ENCODE assay signal across 8 mouse cellular contexts in genomic region chr16:81200201-81201071, GRCm38 (mm10). TPM values are rescaled to one million over a fixed set of nuclear protein-coding genes. Genes with fewer than 3 reads are reported as not detected.
A peak's percentile ranks its signal among the peaks of the same experiment; 100 is the strongest.
DNase-seq lines count a peak whose midpoint lies in the region; ATAC-seq lines count a peak whose summit lies in the region.

Gene Ncam2, plus strand, starts transcription at chr16:81200697.

- H3K36me3 ChIP-seq in intestine, embryonic 15.5 days: no peaks in the 10 kb centered on the region

- intact Hi-C loops in gastrocnemius, postnatal 36 days (cut with DNase I): no loop called here
- intact Hi-C loops in left cerebral cortex, postnatal 25 days (cut with DNase I): loop anchor here (2.0 to 10.0 kb wide), 3 partner anchors 84 to 1734 kb away; no protein-coding TSS in a partner anchor

- WGBS in intestine, embryonic 15.5 days: under 1% methylated on average over 52 of the region's 70 CpGs

- H3K4me2 ChIP-seq in intestine, embryonic 15.5 days (replicated peaks): peak within 1 kb of the TSS; percentile 89

- H3K27ac ChIP-seq in intestine, embryonic 15.5 days: no peak within 1 kb of the TSS

- H3K27me3 ChIP-seq in intestine, embryonic 15.5 days (replicated peaks): no peaks in the 10 kb centered on the region

- no peaks in the 10 kb centered on the region for H3K9me3 ChIP-seq in intestine, embryonic 15.5 days

- peak within 1 kb of the TSS; percentile 57 for H3K4me3 ChIP-seq in intestine, embryonic 15.5 days (replicated peaks)

- H3K4me1 ChIP-seq in intestine, embryonic 15.5 days (replicated peaks): no peaks in the 10 kb centered on the region

- ATAC-seq in intestine, embryonic 15.5 days: peak; percentile 96
- peak; percentile 59 for ATAC-seq in megakaryocyte progenitor cell, adult 5-6 weeks (replicated peaks; ENCODE audit: poor library complexity)

- peak within 1 kb of the TSS; percentile 51 for H3K9ac ChIP-seq in intestine, embryonic 15.5 days

- DNase-seq in adrenal gland, postnatal 25 days: peak; percentile 59
- DNase-seq in embryo, embryonic 10.5 days (ENCODE audit: low spot score): peak; percentile 73
- DNase-seq in gastrocnemius, postnatal 36 days: peak; percentile 7 to 19
- DNase-seq in left cerebral cortex, postnatal 25 days (ENCODE audit: low spot score in 2 of 2): peak; percentile 73 to 75
- DNase-seq in right cerebral cortex, postnatal 25 days: peak; percentile 77
- no peak for DNase-seq in spleen, adult 18-20 months

RNA-seq across cellular contexts. Expression of gene Ncam2, which starts in this region (rescaled TPM):
- total RNA-seq in adrenal gland, postnatal 25 days (2021): 0.90 and 1.7 TPM in 2 replicates
- not detected for total RNA-seq in gastrocnemius, postnatal 36 days (2021)
- polyA plus RNA-seq in intestine, embryonic 15.5 days (2015; fragmentation: Nextera tagmentation; extraction: Ambion mirVana): 3.2 and 3.5 TPM in 2 replicates
- total RNA-seq in left cerebral cortex, postnatal 25 days (2021): 10 to 100 TPM; 78.5 to 85.1 TPM
- 0.05 TPM in 1 of 2 replicates, not detected in the other for total RNA-seq in megakaryocyte progenitor cell, adult 5-6 weeks (2015)
- not detected in 2 replicates for total RNA-seq in megakaryocyte progenitor cell, adult 5-6 weeks (2017)

Comparison
In these comparisons a context has a peak if more than half of its experiments do, and no peak if none do; other contexts are left out.
1. RNA of gene Ncam2 (total RNA-seq): 78.5 to 85.1 TPM in left cerebral cortex, postnatal 25 days; 0.90 to 1.7 TPM in adrenal gland, postnatal 25 days, not detected in gastrocnemius, postnatal 36 days and 0.05 TPM in megakaryocyte progenitor cell, adult 5-6 weeks; every median in the first group is over 10 times any median in the second.
2. Peak in DNase-seq in gastrocnemius, postnatal 36 days; RNA of the gene not detected or under 1 TPM.
3. Peak in ATAC-seq in megakaryocyte progenitor cell, adult 5-6 weeks; RNA of the gene not detected or under 1 TPM.
4. DNase-seq: peak in adrenal gland, postnatal 25 days (single experiment), embryo, embryonic 10.5 days (single experiment), left cerebral cortex, postnatal 25 days (2 of 2) and right cerebral cortex, postnatal 25 days (single experiment); none in spleen, adult 18-20 months (0 of 2).